Mouse (Mus musculus): ENCODE results near the gene Notch3. TPM values are rescaled to one million over a fixed set of nuclear protein-coding genes. Genes with fewer than 3 reads are reported as not detected.
"Not testable (repeated sequence)": the region's sequence is repeated elsewhere in the genome, so short reads cannot be mapped to it uniquely, and the experiment has no call there.

Gene Notch3
- polyA plus RNA-seq (2012; ENCODE audit: insufficient read depth, insufficient read length, missing spikeins), result 4.3 and 7.4 TPM in 2 replicates

- peak within 1 kb of the TSS; percentile 53 for H3K4me3 ChIP-seq (ENCODE audit: insufficient read depth, low read depth, low read length)
- H3K4me1 ChIP-seq (ENCODE audit: control insufficient read depth, insufficient read depth, insufficient read length, low read length), result no peaks in the 10 kb centered on the region
- peak within 1 kb of the TSS; percentile 66; the same call in 1 of the 2 replicates for H3K27ac ChIP-seq (replicated peaks; ENCODE audit: low read depth, low read length)
Measured at GRCm38 (mm10) chr17:32166687-32167086, at the start of gene Notch3. Notch3 (minus strand) TSS chr17:32166852.

GRCm38 (mm10) chr17:32215587-32215986, 48.9 kb upstream of the Notch3 start:
- not testable (repeated sequence) for H3K4me1 ChIP-seq (ENCODE audit: control insufficient read depth, insufficient read depth, insufficient read length, low read length); H3K4me3 ChIP-seq (ENCODE audit: insufficient read depth, low read depth, low read length); H3K27ac ChIP-seq (replicated peaks; ENCODE audit: low read depth, low read length)

- not testable (repeated sequence) for H3K4me3 ChIP-seq (ENCODE audit: insufficient read depth, low read depth, low read length); H3K27ac ChIP-seq (replicated peaks; ENCODE audit: low read depth, low read length)
- peaks cover 11% of the 10 kb centered on the region for H3K4me1 ChIP-seq (ENCODE audit: control insufficient read depth, insufficient read depth, insufficient read length, low read length)
Measured at GRCm38 (mm10) chr17:32211554-32211953, 44.9 kb upstream of the Notch3 start.

DNA sequence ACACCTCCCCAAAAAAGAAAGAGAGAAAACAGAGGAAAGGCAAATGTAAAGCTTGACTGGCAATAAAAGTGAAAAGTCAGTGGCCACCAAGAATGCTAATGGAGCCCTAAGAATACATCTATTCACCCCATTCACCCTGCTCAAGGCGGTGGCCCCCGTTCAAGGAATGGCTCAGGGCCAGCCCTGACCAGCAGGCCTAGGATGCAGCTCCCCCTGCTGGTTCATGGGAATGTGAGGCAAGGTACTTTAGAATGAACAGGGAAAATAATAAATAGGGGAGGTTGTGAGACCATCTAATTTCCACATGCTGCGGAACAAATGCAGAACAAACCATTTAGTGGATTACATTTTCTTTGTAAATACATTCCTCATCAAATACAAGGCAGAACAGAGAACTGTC, 43.1 kb upstream of the Notch3 start:
- Histone ChIP-seq H3K4me1 (ENCODE audit: control insufficient read depth, insufficient read depth, insufficient read length, low read length) (peaks cover 17% of the 10 kb centered on the region), H3K4me3 (ENCODE audit: insufficient read depth, low read depth, low read length) (no peak overlapping the region), H3K27ac (replicated peaks; ENCODE audit: low read depth, low read length) (peak overlapping the region; percentile 36; the same call in 1 of the 2 replicates)

DNA sequence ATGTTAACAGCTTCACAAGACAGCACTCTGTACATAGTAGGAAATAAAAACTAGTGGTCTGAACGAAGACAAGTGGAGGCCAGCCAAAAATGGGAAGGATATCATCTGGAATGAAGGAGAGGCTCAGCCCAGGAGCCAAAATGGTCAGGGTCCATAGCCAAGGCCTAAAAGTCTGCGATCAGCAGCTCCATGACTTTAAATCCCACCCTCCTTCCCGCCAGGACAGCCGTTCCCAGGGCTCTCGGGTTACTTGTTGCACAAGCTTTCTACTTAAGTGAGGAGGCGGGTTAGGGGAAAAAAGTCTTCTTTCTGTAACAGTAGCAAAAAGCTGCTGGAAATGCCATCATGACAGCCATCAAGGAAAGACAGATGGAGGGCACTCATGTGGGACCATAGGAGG, 42.5 kb upstream of the Notch3 start:
- peak overlapping the region; percentile 62 for H3K27ac ChIP-seq (replicated peaks; ENCODE audit: low read depth, low read length)
- peaks cover 17% of the 10 kb centered on the region for H3K4me1 ChIP-seq (ENCODE audit: control insufficient read depth, insufficient read depth, insufficient read length, low read length)
- H3K4me3 ChIP-seq (ENCODE audit: insufficient read depth, low read depth, low read length), result no peak overlapping the region

DNA sequence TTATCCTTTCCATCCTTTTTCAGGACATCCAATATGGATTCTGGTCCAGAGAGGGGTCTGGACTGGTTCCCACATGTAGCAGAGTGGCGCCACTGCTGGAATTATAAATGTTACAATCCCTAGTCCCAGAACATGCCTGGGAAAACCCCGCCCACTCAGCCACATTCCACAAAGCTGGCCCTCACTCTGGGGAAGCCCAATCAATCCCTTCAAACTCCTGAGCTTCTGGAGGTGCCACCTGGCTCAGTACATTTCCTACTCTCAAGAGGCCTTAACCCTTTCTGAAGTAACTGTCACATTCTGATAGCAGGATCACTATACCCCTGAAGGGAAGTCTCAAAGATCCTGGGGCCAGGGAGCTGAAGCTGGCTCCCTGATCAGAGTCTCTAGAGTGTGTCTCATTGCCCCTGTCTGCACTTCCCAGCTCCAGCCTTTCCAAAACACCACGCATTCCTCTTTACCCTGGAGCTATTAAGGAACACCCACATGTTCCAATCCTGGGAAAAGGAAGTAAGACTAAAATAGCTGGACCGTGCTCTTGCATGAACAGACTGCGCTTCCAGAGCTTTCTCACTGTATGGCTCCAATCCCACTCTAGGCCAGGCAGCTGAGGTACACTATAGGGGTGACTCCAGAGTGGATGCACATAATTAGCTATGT, 41.1 kb upstream of the Notch3 start:
- H3K27ac ChIP-seq (replicated peaks; ENCODE audit: low read depth, low read length), result peak overlapping the region; percentile 92
- peaks cover 17% of the 10 kb centered on the region for H3K4me1 ChIP-seq (ENCODE audit: control insufficient read depth, insufficient read depth, insufficient read length, low read length)
- no peak overlapping the region for H3K4me3 ChIP-seq (ENCODE audit: insufficient read depth, low read depth, low read length)

- Histone ChIP-seq H3K27ac (replicated peaks; ENCODE audit: low read depth, low read length) (peak overlapping the region; percentile 75), H3K4me1 (ENCODE audit: control insufficient read depth, insufficient read depth, insufficient read length, low read length) (peaks cover 17% of the 10 kb centered on the region), H3K4me3 (ENCODE audit: insufficient read depth, low read depth, low read length) (no peak overlapping the region)
Measured at GRCm38 (mm10) chr17:32205345-32205744, 38.7 kb upstream of the Notch3 start.

DNA sequence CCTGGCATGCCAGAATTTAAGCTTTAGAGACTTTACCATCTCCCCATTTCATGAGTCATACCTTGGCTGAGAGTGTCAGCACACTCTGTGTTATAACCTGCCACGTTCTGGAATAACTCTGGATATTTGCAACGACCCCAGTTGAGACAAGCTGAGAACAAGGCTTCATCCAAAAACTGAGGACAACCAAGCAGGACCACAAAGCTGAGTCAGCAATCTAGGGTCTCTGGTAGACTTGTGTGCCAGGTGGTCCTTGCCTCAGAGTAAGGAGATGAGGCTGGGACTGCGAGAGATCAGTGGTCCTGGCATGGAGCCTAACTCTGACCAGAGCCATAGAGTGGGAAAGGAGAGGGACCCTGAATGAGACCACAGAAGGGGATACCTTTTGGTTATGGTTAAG, 36.3 kb upstream of the Notch3 start:
- H3K4me3 ChIP-seq (ENCODE audit: insufficient read depth, low read depth, low read length), result no peak overlapping the region
- H3K4me1 ChIP-seq (ENCODE audit: control insufficient read depth, insufficient read depth, insufficient read length, low read length), result peaks cover 13% of the 10 kb centered on the region; the same call in 1 of the 2 replicates
- H3K27ac ChIP-seq (replicated peaks; ENCODE audit: low read depth, low read length), result no peak overlapping the region

- H3K4me3 ChIP-seq (ENCODE audit: insufficient read depth, low read depth, low read length), result no peak overlapping the region
- H3K27ac ChIP-seq (replicated peaks; ENCODE audit: low read depth, low read length), result no peak overlapping the region
- peaks cover 2% of the 10 kb centered on the region; the same call in 1 of the 2 replicates for H3K4me1 ChIP-seq (ENCODE audit: control insufficient read depth, insufficient read depth, insufficient read length, low read length)
Measured at GRCm38 (mm10) chr17:32201086-32201485, 34.4 kb upstream of the Notch3 start.

DNA sequence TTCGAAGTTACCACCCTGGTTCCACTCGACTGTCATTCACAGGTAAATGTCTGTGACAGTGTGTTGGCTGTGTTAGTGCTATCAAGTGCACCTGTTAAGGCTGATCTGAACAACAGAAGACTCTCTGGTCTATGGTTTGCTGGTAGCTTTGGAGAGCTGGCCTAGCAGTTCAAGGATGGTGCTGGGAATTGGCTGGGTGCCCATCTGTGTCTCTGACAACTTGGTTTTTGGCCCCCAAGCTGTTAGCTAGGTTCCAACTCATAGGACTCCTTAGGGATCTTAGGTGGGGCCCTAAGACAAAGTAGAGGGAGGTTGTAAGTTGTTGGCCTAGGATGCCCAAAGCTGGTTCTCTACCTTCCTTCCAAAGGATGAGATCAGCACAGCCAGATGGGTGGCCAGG, 33.1 kb upstream of the Notch3 start:
- no peaks in the 10 kb centered on the region for H3K4me1 ChIP-seq (ENCODE audit: control insufficient read depth, insufficient read depth, insufficient read length, low read length)
- H3K4me3 ChIP-seq (ENCODE audit: insufficient read depth, low read depth, low read length), result no peak overlapping the region
- H3K27ac ChIP-seq (replicated peaks; ENCODE audit: low read depth, low read length), result no peak overlapping the region

DNA sequence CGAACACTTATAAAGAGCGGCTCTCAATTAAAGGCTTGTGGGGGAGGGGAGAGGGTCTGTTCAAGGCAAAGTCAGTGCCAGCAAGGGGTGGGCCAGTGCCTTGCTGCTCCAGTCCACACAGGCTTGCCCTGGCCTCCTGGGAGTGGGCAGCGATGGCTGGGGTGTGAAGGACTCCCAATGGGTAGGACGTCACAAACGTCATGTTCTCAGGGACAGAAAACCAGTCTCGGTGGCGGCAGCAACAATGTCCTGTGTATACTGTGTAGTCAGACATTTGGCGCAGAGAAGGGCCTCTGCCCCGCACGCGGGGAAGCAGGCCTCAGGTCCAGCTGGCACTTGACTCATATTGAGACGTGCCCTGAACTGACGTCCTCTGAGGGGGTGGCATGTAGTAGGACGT, 30.5 kb upstream of the Notch3 start:
- H3K4me3 ChIP-seq (ENCODE audit: insufficient read depth, low read depth, low read length), result no peak overlapping the region
- no peaks in the 10 kb centered on the region for H3K4me1 ChIP-seq (ENCODE audit: control insufficient read depth, insufficient read depth, insufficient read length, low read length)
- no peak overlapping the region; the same call in 1 of the 2 replicates for H3K27ac ChIP-seq (replicated peaks; ENCODE audit: low read depth, low read length)

DNA sequence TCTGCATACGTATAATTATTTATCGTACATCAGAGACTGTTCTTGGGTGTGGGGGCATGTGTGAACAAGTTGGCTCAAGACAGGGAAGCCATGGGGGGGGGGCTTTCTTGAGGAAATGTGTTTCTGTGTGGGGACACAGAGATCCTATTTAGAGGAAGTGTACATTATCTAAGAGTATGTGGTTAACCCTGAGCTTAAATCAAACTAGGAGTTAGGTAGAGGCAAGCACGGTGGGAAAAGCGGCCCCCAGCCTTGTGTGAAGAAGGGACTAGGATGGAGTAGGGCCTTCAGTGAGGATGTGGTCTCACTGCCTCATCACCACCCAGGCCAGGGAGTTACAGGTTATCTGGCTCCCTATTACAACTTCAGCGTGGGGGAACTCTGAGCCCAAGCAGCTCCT, 29.1 kb upstream of the Notch3 start:
- H3K27ac ChIP-seq (replicated peaks; ENCODE audit: low read depth, low read length), result no peak overlapping the region
- H3K4me3 ChIP-seq (ENCODE audit: insufficient read depth, low read depth, low read length), result no peak overlapping the region
- no peaks in the 10 kb centered on the region for H3K4me1 ChIP-seq (ENCODE audit: control insufficient read depth, insufficient read depth, insufficient read length, low read length)

DNA sequence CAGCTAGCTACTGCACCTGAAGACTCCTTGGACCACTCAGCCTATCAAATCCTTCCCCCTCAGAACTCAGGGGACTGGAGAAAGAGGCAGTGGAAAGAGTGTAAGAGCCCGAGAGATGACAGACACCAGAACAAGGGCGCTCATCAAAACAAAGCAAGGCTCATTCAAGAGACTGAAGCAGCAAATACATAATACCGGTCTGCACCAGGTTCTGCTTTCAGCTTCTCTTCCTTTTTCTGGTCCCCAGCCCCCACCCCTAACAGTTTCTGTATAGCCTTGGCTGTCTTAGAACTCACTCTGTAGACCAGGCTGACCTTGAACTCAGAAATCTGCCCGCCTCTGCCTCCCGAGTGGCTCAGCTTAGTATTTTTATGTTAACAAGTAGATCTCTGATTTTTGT, 26.4 kb upstream of the Notch3 start:
- Histone ChIP-seq H3K27ac (replicated peaks; ENCODE audit: low read depth, low read length) (no peak overlapping the region), H3K4me3 (ENCODE audit: insufficient read depth, low read depth, low read length) (no peak overlapping the region)

DNA sequence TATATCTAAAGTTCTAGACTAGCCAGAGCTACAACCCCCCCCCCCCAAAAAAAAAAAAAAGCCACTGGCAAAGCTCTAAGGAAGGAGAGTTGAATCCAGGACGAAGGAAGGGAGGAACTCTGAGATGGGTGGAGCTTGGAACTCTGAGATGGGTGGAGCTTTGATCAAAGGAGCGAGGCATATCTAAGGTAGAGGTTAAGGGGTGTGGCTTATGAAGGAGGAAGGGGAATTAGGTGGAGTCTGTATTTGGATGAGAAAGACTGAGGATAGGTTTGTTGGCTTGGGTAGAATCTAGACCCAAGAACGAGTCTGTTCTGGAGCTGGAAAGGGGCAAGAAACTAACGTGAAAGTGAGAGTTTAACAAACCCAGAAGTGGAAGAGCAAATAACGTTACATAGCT, 23.2 kb upstream of the Notch3 start:
- Histone ChIP-seq H3K4me3 (ENCODE audit: insufficient read depth, low read depth, low read length) (no peak overlapping the region), H3K27ac (replicated peaks; ENCODE audit: low read depth, low read length) (no peak overlapping the region), H3K4me1 (ENCODE audit: control insufficient read depth, insufficient read depth, insufficient read length, low read length) (peaks cover 7% of the 10 kb centered on the region)

More for the DNA sequence above, 26.4 kb upstream of the Notch3 start:
- H3K4me1 ChIP-seq (ENCODE audit: control insufficient read depth, insufficient read depth, insufficient read length, low read length), result peaks cover 7% of the 10 kb centered on the region

- H3K27ac ChIP-seq (replicated peaks; ENCODE audit: low read depth, low read length), result 0 out of 2 replicates have a peak within 1 kb of the TSS, but pooled peaks have one; percentile 15
- peak within 1 kb of the TSS; percentile 47 for H3K4me3 ChIP-seq (ENCODE audit: insufficient read depth, low read depth, low read length)
Measured at GRCm38 (mm10) chr17:32188863-32189636, 22.4 kb upstream of the Notch3 start, which contains the start of gene Ephx3. Ephx3 (minus strand) TSS chr17:32189549.

More at GRCm38 (mm10) chr17:32188863-32189636, 22.4 kb upstream of the Notch3 start, which contains the start of gene Ephx3:
- peaks cover 7% of the 10 kb centered on the region for H3K4me1 ChIP-seq (ENCODE audit: control insufficient read depth, insufficient read depth, insufficient read length, low read length)
